Mouse (Mus musculus): ENCODE results near the gene Rsph1. TPM values are rescaled to one million over a fixed set of nuclear protein-coding genes. Genes with fewer than 3 reads are reported as not detected.
A peak's percentile ranks its signal among the peaks of the same experiment; 100 is the strongest.
"Not testable (repeated sequence)": the region's sequence is repeated elsewhere in the genome, so short reads cannot be mapped to it uniquely, and the experiment has no call there.

Gene Rsph1
- polyA plus RNA-seq, 1 experiment from 2014 or later = 20.1 TPM

DNA sequence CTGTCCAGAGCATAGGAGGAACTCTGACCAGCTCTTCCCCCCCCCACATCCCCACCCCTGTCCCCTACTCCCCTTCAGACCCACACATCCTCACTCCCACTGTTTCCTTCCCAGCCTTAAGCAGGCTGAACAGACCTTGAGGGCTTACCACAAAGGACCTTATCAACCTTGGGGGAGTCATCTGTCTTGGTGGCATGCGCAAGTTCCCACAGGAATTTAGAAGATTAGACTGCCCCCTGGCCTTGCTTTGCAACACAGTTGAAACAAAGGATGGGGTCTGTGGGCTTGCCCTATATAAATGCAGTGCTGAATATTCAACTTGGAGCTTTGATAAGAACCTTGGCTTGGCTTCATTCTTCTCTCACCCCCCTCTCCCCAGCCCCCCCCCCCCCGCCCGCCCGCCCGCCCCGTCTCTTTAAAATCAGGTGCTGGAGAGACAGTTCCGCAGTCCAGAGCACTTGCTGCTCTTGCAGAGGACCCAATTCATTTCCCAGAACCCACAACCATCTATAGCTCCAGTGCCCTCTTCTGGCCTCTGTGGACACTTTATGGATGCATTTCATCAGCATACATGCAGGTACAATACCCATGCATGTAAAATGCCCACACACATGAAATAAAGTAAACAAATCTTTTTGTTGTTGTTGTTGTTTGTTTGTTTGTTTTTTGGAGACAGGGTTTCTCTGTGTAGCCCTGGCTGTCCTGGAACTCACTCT, 5.9 kb downstream of the Rsph1 start:
- WGBS = 47% methylated on average over 3 of the region's 7 CpGs
- Histone ChIP-seq H3K4me3 (ENCODE audit: low read length) (no peak overlapping the region), H3K27me3 (ENCODE audit: control insufficient read depth, insufficient read depth, low read depth, low read length) (no peaks in the 10 kb centered on the region), H3K9ac (ENCODE audit: low read length) (no peak overlapping the region), H3K4me2 (ENCODE audit: low read depth, low read length) (no peak overlapping the region), H3K4me1 (replicated peaks; ENCODE audit: control insufficient read depth, insufficient read depth, low read length) (no peaks in the 10 kb centered on the region), H3K9me3 (ENCODE audit: control insufficient read depth, low read length) (no peaks in the 10 kb centered on the region), H3K36me3 (ENCODE audit: control insufficient read depth, insufficient read depth, low read length) (no peaks in the 10 kb centered on the region), H3K27ac (ENCODE audit: low read length) (no peak overlapping the region)
- ATAC-seq (ENCODE audit: low read depth) = no peak

DNA sequence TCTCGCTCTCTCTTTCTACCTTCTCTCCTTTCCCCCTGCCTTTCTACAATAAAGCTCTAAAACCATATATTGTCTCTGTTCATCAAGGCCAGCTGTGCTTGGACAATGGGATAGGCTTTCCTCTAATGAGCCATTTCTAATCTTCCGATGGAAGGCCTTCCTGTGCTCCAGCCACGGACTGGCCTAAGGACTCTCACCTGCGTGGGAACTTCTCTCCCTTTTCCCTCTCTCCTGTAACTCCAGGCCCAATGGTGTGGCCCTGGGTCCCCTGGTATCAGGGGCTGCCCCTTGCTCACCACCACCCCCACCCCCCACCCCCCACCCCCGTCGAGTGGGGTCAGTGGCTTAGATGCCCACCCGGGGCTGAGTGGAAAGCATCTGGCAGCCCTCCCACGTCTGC, 6.4 kb downstream of the Rsph1 start:
- H3K4me1 ChIP-seq (replicated peaks; ENCODE audit: control insufficient read depth, insufficient read depth, low read length); H3K4me2 ChIP-seq (ENCODE audit: low read depth, low read length); H3K36me3 ChIP-seq (ENCODE audit: control insufficient read depth, insufficient read depth, low read length); H3K9me3 ChIP-seq (ENCODE audit: control insufficient read depth, low read length); H3K27me3 ChIP-seq (ENCODE audit: control insufficient read depth, insufficient read depth, low read depth, low read length); H3K4me3 ChIP-seq (ENCODE audit: low read length); H3K9ac ChIP-seq (ENCODE audit: low read length); ATAC-seq (ENCODE audit: low read depth); H3K27ac ChIP-seq (ENCODE audit: low read length): not testable (repeated sequence)
- 75% methylated on average over 8 of the region's 8 CpGs for WGBS

DNA sequence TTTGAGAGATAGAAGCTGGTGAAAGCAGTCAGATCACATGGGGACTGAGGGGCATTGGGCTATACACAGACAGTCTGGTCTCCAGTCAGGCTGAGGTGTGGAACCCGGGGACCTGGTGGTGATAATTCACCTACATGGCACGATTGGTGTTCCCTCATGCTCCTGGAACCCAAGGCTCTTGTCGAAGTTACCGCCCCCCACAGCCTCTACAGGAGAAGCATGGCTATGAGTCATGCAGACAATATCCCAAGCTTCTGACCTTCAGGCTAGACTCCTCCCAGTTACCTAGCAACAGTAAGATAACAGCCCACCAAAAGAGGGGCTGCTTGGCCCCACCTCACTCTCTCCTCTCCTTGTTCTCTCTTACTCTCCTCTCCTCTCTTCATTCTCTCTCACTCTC, 6.9 kb downstream of the Rsph1 start:
- no peaks in the 10 kb centered on the region for H3K9me3 ChIP-seq (ENCODE audit: control insufficient read depth, low read length)
- no peaks in the 10 kb centered on the region for H3K27me3 ChIP-seq (ENCODE audit: control insufficient read depth, insufficient read depth, low read depth, low read length)
- WGBS = 50% methylated on average over 4 of the region's 4 CpGs
- no peak overlapping the region for H3K27ac ChIP-seq (ENCODE audit: low read length)
- H3K9ac ChIP-seq (ENCODE audit: low read length) = no peak overlapping the region
- H3K4me2 ChIP-seq (ENCODE audit: low read depth, low read length) = no peak overlapping the region
- H3K36me3 ChIP-seq (ENCODE audit: control insufficient read depth, insufficient read depth, low read length) = no peaks in the 10 kb centered on the region
- no peaks in the 10 kb centered on the region for H3K4me1 ChIP-seq (replicated peaks; ENCODE audit: control insufficient read depth, insufficient read depth, low read length)
- no peak for ATAC-seq (ENCODE audit: low read depth)
- H3K4me3 ChIP-seq (ENCODE audit: low read length) = no peak overlapping the region

DNA sequence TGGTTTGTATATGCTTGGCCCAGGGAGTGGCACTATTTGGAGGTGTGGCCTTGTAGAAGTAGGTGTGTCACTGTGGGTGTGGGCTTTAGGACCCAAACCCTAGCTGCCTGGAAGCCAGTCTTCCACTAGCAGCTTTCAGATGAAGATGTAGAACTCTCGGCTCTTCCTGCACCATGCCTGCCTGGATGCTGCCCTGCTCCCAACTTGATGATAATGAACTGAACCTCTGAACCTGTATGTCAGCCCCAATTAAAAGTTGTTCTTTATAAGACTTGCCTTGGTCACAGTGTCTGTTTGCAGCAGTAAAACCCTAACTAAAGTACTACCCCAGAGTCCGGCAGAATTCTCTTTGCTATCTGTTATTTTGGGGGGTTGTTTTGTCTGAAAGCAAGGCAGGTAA, 7.4 kb downstream of the Rsph1 start:
- ATAC-seq (ENCODE audit: low read depth) = no peak
- WGBS = 97% methylated on average over 2 of the region's 2 CpGs

DNA sequence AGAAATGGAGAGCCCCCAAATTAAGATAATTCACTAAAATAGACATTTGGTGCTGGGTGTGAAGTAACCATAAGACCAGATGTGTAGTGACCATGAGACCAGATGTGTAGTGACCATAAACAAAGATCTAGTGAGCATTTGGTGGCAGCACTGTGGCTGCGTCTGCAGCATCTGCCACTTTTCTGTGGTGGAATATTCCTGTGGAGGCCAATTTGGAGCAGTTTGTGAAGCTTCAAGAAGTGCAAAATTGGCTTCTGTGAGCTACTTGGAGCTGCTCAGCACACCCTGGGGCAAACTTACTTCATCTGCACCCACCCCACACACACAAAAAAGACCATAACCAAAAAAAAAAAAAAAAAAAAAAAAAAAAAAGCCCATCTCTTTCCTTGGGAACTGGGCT, 9.2 kb downstream of the Rsph1 start:
- H3K4me1 ChIP-seq (replicated peaks; ENCODE audit: control insufficient read depth, insufficient read depth, low read length) = no peaks in the 10 kb centered on the region
- H3K4me2 ChIP-seq (ENCODE audit: low read depth, low read length) = no peak overlapping the region
- no peaks in the 10 kb centered on the region for H3K9me3 ChIP-seq (ENCODE audit: control insufficient read depth, low read length)
- H3K27ac ChIP-seq (ENCODE audit: low read length) = no peak overlapping the region
- H3K27me3 ChIP-seq (ENCODE audit: control insufficient read depth, insufficient read depth, low read depth, low read length) = no peaks in the 10 kb centered on the region
- no peak overlapping the region for H3K4me3 ChIP-seq (ENCODE audit: low read length)
- 72% methylated on average over 1 of the region's 1 CpGs for WGBS
- no peak for ATAC-seq (ENCODE audit: low read depth)
- H3K9ac ChIP-seq (ENCODE audit: low read length) = no peak overlapping the region
- H3K36me3 ChIP-seq (ENCODE audit: control insufficient read depth, insufficient read depth, low read length) = no peaks in the 10 kb centered on the region

More for the DNA sequence above, 7.4 kb downstream of the Rsph1 start:
- Histone ChIP-seq H3K4me3 (ENCODE audit: low read length) (no peak overlapping the region), H3K27me3 (ENCODE audit: control insufficient read depth, insufficient read depth, low read depth, low read length) (no peaks in the 10 kb centered on the region), H3K27ac (ENCODE audit: low read length) (no peak overlapping the region), H3K9me3 (ENCODE audit: control insufficient read depth, low read length) (no peaks in the 10 kb centered on the region), H3K4me2 (ENCODE audit: low read depth, low read length) (no peak overlapping the region), H3K36me3 (ENCODE audit: control insufficient read depth, insufficient read depth, low read length) (no peaks in the 10 kb centered on the region), H3K4me1 (replicated peaks; ENCODE audit: control insufficient read depth, insufficient read depth, low read length) (no peaks in the 10 kb centered on the region), H3K9ac (ENCODE audit: low read length) (no peak overlapping the region)

DNA sequence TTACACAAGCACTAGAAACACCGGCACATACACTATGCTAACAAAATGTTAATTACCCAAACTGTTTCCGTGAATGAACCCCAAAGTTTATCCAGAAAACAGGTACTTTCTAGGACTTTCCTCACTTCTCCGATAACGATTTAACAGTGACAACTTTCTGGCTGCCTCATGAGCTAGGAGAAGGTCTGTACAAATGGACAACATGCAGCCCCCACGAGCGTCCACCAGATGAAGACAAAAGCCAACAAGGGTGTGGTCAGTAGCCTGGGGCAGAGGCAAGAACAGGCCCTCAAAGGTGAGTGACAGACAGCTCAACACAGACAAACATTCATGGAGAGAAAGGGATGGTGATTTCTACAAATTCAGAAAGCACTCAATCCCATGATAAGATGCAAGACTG, 9.6 kb downstream of the Rsph1 start:
- ATAC-seq (ENCODE audit: low read depth) = no peak
- WGBS = 74% methylated on average over 6 of the region's 6 CpGs
- Histone ChIP-seq H3K4me2 (ENCODE audit: low read depth, low read length) (no peak overlapping the region), H3K9me3 (ENCODE audit: control insufficient read depth, low read length) (no peaks in the 10 kb centered on the region), H3K4me1 (replicated peaks; ENCODE audit: control insufficient read depth, insufficient read depth, low read length) (no peaks in the 10 kb centered on the region), H3K27ac (ENCODE audit: low read length) (no peak overlapping the region), H3K36me3 (ENCODE audit: control insufficient read depth, insufficient read depth, low read length) (no peaks in the 10 kb centered on the region), H3K9ac (ENCODE audit: low read length) (no peak overlapping the region), H3K4me3 (ENCODE audit: low read length) (no peak overlapping the region), H3K27me3 (ENCODE audit: control insufficient read depth, insufficient read depth, low read depth, low read length) (no peaks in the 10 kb centered on the region)

DNA sequence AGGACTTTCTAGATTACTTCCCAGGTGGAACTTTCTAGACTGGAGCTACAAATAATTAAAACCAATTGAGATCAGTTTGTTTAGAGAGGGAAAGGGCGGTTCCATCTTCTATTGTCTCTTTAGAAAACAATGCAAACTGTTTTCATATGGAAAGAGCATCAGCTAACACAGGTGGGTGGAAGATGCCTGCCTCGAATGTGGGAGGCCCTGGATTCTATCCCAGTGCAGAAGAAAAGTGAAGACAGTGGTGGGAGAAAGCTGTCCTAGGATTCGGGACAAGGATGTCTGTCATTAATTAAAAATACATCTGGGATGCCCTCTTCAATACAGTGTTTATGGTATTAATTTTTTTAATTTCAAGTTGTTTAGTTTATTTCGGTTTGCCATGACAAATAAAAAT, 10.0 kb downstream of the Rsph1 start:
- H3K9ac ChIP-seq (ENCODE audit: low read length) = no peak overlapping the region
- 63% methylated on average over 4 of the region's 4 CpGs for WGBS
- H3K4me1 ChIP-seq (replicated peaks; ENCODE audit: control insufficient read depth, insufficient read depth, low read length) = no peaks in the 10 kb centered on the region
- H3K27ac ChIP-seq (ENCODE audit: low read length) = no peak overlapping the region
- H3K4me2 ChIP-seq (ENCODE audit: low read depth, low read length) = no peak overlapping the region
- H3K27me3 ChIP-seq (ENCODE audit: control insufficient read depth, insufficient read depth, low read depth, low read length) = no peaks in the 10 kb centered on the region
- no peaks in the 10 kb centered on the region for H3K9me3 ChIP-seq (ENCODE audit: control insufficient read depth, low read length)
- no peak for ATAC-seq (ENCODE audit: low read depth)
- H3K36me3 ChIP-seq (ENCODE audit: control insufficient read depth, insufficient read depth, low read length) = no peaks in the 10 kb centered on the region
- H3K4me3 ChIP-seq (ENCODE audit: low read length) = no peak overlapping the region

DNA sequence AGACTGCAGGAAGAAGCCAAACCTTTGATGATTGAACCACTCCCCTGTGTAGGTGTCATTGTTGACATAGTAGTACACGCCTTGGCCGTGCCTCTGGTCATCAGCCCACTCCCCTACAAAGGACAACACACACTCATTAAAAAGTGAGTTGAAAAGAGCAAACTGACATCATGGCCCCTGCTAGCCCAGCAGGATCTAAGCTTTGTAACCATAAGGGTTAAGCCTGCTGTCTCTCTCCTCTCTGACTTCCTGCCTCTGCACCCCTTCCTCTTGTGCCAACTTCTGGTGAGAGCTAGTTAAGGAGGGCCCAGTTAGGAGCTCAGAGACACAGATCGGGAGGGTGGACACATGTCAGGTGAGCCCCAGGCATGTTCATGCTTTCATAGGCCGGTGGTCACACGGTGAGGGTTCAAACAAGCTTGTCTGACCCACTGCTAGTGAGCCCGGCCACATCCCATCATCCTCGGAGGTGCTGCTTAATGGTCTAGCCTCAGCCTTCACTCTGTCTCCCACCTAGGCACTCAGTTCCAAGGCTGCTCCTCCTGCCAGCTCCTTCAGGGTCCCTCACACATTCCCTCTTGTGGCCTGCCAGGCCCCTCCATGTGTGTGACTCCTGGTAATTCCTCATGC, 10.7 kb downstream of the Rsph1 start:
- no peak overlapping the region for H3K4me3 ChIP-seq (ENCODE audit: low read length)
- H3K36me3 ChIP-seq (ENCODE audit: control insufficient read depth, insufficient read depth, low read length) = no peaks in the 10 kb centered on the region
- ATAC-seq (ENCODE audit: low read depth) = 0 out of 2 replicates have a peak, but pooled peaks have one; percentile 12
- 69% methylated on average over 7 of the region's 7 CpGs for WGBS
- no peaks in the 10 kb centered on the region for H3K9me3 ChIP-seq (ENCODE audit: control insufficient read depth, low read length)
- H3K9ac ChIP-seq (ENCODE audit: low read length) = no peak overlapping the region
- H3K4me2 ChIP-seq (ENCODE audit: low read depth, low read length) = no peak overlapping the region
- no peaks in the 10 kb centered on the region for H3K4me1 ChIP-seq (replicated peaks; ENCODE audit: control insufficient read depth, insufficient read depth, low read length)
- no peak overlapping the region for H3K27ac ChIP-seq (ENCODE audit: low read length)
- no peaks in the 10 kb centered on the region for H3K27me3 ChIP-seq (ENCODE audit: control insufficient read depth, insufficient read depth, low read depth, low read length)

DNA sequence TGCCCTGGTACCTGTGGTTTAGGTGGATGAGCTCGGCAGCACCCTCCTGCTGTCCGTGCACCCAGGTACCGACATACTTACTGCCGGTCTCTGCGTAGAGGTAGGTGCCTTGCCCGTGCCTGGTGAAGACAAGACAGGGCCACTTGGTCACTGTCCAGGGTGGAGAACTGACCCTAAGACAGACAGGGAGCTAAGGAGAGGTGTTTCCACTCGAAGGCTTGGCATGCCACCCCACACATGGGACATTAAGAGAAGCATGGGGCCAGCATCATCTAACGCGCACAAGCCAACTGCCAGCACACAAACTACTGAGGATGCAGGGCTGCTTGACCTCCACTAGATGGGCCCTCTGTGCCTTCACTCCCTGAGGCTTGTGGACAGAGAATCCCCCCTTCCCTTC, 11.4 kb downstream of the Rsph1 start:
- no peaks in the 10 kb centered on the region for H3K4me1 ChIP-seq (replicated peaks; ENCODE audit: control insufficient read depth, insufficient read depth, low read length)
- H3K9me3 ChIP-seq (ENCODE audit: control insufficient read depth, low read length) = no peaks in the 10 kb centered on the region
- no peak for ATAC-seq (ENCODE audit: low read depth)
- no peak overlapping the region for H3K4me3 ChIP-seq (ENCODE audit: low read length)
- WGBS = 84% methylated on average over 9 of the region's 9 CpGs
- H3K9ac ChIP-seq (ENCODE audit: low read length) = no peak overlapping the region
- H3K27me3 ChIP-seq (ENCODE audit: control insufficient read depth, insufficient read depth, low read depth, low read length) = no peaks in the 10 kb centered on the region
- H3K27ac ChIP-seq (ENCODE audit: low read length) = no peak overlapping the region
- H3K36me3 ChIP-seq (ENCODE audit: control insufficient read depth, insufficient read depth, low read length) = no peaks in the 10 kb centered on the region
- no peak overlapping the region for H3K4me2 ChIP-seq (ENCODE audit: low read depth, low read length)
